23 mouse cellular contexts compared by ENCODE assay signal in genomic region chr10:53382696-53383365, GRCm38 (mm10). TPM values are rescaled to one million over a fixed set of nuclear protein-coding genes. Genes with fewer than 3 reads are reported as not detected.
DNase-seq lines count a peak whose midpoint lies in the region; ATAC-seq lines count a peak whose summit lies in the region.
"Had no signal": no experiment of that assay in that cellular context is flagged by ENCODE, and none has a peak within 500 bp of the region (broad histone marks: within the 10 kb centered on the region; RNA-seq: fewer than 3 reads in every experiment).

No protein-coding gene starts in this region.

- peak; percentile 59 for DNase-seq in gastrocnemius, postnatal 25 days
- no peak for DNase-seq in gastrocnemius, postnatal 36 days
- peak; percentile 12 to 36 for DNase-seq in kidney, postnatal 36 days
- DNase-seq: adrenal gland, postnatal 10 days; cerebellum, adult 9-10 months; kidney, postnatal 14 days; left cerebral cortex, postnatal 4 days; lung, embryonic 14.5 days; thymus, adult 2 months had no signal

- intact Hi-C loops in gastrocnemius, postnatal 36 days (cut with DNase I), result loop anchor here (5.0 kb wide), 1 partner anchor 39 kb away; no protein-coding TSS in a partner anchor

- ATAC-seq in kidney, embryonic 15.5 days (replicated peaks; ENCODE audit: low FRiP score), result no peak
- peak; percentile 33 for ATAC-seq in granulocyte monocyte progenitor cell, adult 5-6 weeks (replicated peaks; ENCODE audit: poor library complexity, severe bottlenecking)
- peak; percentile 40 for ATAC-seq in liver, embryonic 16.5 days (ENCODE audit: low read depth)
- no peak for ATAC-seq in frontal cortex, adult (ENCODE audit: low TSS enrichment)
- ATAC-seq in forebrain, embryonic 13.5 days, result no peak
- ATAC-seq: activated CD4-positive, CD25-positive, alpha-beta regulatory T cell, adult 4 months; forebrain, embryonic 15.5 days; hindbrain, postnatal 0 days had no signal

- H3K4me3 ChIP-seq in kidney, embryonic 15.5 days (replicated peaks), result no peak overlapping the region
- H3K4me3 ChIP-seq in liver, embryonic 16.5 days (ENCODE audit: low read depth, low read length), result peak overlapping the region; percentile 3; the same call in 1 of the 2 replicates
- H3K4me3 ChIP-seq in forebrain, embryonic 13.5 days, result no peak overlapping the region
- H3K4me3 ChIP-seq: embryonic facial prominence, embryonic 12.5 days; forebrain, embryonic 15.5 days; hindbrain, embryonic 10.5 days; left cerebral cortex, adult 2 months had no signal

- WGBS in kidney, embryonic 15.5 days, result 66% methylated on average over 7 of the region's 7 CpGs
- 55% methylated on average over 7 of the region's 7 CpGs for WGBS in liver, embryonic 16.5 days (ENCODE audit: insufficient replicate concordance)
- 73% methylated on average over 7 of the region's 7 CpGs for WGBS in forebrain, embryonic 13.5 days

- no peaks in the 10 kb centered on the region for H3K36me3 ChIP-seq in kidney, embryonic 15.5 days
- H3K36me3 ChIP-seq in liver, embryonic 16.5 days (ENCODE audit: control insufficient read depth, insufficient read depth), result no peaks in the 10 kb centered on the region
- H3K36me3 ChIP-seq in forebrain, embryonic 13.5 days (ENCODE audit: poor library complexity, severe bottlenecking), result no peaks in the 10 kb centered on the region
- H3K36me3 ChIP-seq: embryonic facial prominence, embryonic 12.5 days; forebrain, embryonic 15.5 days; G1E; hindbrain, embryonic 10.5 days had no signal

- no peaks in the 10 kb centered on the region for H3K27me3 ChIP-seq in kidney, embryonic 15.5 days
- no peaks in the 10 kb centered on the region for H3K27me3 ChIP-seq in liver, embryonic 16.5 days (ENCODE audit: control insufficient read depth, insufficient read depth, low read depth, low read length)
- H3K27me3 ChIP-seq in forebrain, embryonic 13.5 days, result no peaks in the 10 kb centered on the region
- H3K27me3 ChIP-seq: embryonic facial prominence, embryonic 12.5 days; forebrain, embryonic 15.5 days had no signal

- peaks cover 8% of the 10 kb centered on the region; the same call in 1 of the 2 replicates for H3K4me1 ChIP-seq in kidney, embryonic 15.5 days
- H3K4me1 ChIP-seq in liver, embryonic 16.5 days (ENCODE audit: control insufficient read depth, low read depth, low read length), result peaks cover 9% of the 10 kb centered on the region
- peaks cover 16% of the 10 kb centered on the region for H3K4me1 ChIP-seq in forebrain, embryonic 13.5 days

- H3K9ac ChIP-seq in kidney, embryonic 15.5 days, result no peak overlapping the region
- H3K9ac ChIP-seq in liver, embryonic 16.5 days (ENCODE audit: low read depth, low read length), result no peak overlapping the region
- H3K9ac ChIP-seq in forebrain, embryonic 13.5 days, result no peak overlapping the region
- H3K9ac ChIP-seq: embryonic facial prominence, embryonic 12.5 days; forebrain, embryonic 15.5 days; lung, embryonic 14.5 days had no signal

- H3K4me2 ChIP-seq in kidney, embryonic 15.5 days, result no peak overlapping the region
- H3K4me2 ChIP-seq in liver, embryonic 16.5 days (ENCODE audit: low read depth, low read length), result peak overlapping the region; percentile 26
- H3K4me2 ChIP-seq in forebrain, embryonic 13.5 days, result no peak overlapping the region
- H3K4me2 ChIP-seq: embryonic facial prominence, embryonic 12.5 days; forebrain, embryonic 15.5 days; lung, embryonic 14.5 days had no signal

- H3K27ac ChIP-seq in kidney, embryonic 15.5 days, result no peak overlapping the region
- H3K27ac ChIP-seq in liver, embryonic 16.5 days (ENCODE audit: low read length), result peak overlapping the region; percentile 82
- H3K27ac ChIP-seq in forebrain, embryonic 13.5 days, result no peak overlapping the region
- H3K27ac ChIP-seq: embryonic facial prominence, embryonic 12.5 days; forebrain, embryonic 15.5 days; hindbrain, embryonic 10.5 days; hindbrain, postnatal 0 days; left cerebral cortex, adult 2 months had no signal

- H3K9me3 ChIP-seq in kidney, embryonic 15.5 days (replicated peaks), result no peaks in the 10 kb centered on the region
- H3K9me3 ChIP-seq in liver, embryonic 16.5 days (replicated peaks; ENCODE audit: control insufficient read depth, low read length), result no peaks in the 10 kb centered on the region
- no peaks in the 10 kb centered on the region for H3K9me3 ChIP-seq in forebrain, embryonic 13.5 days (replicated peaks)
- H3K9me3 ChIP-seq: embryonic facial prominence, embryonic 12.5 days; forebrain, embryonic 15.5 days; hindbrain, embryonic 10.5 days had no signal

RNA-seq across cellular contexts. Expression of gene Cep85l, which starts 3.1 kb away (rescaled TPM):
- 10 to 100 TPM; 30.7 to 85.6 TPM for total RNA-seq in gastrocnemius, postnatal 25 days (2021)
- total RNA-seq in gastrocnemius, postnatal 36 days (2021), result 10 to 100 TPM; 61.9 to 66.6 TPM
- polyA plus RNA-seq in kidney, embryonic 15.5 days (2015; fragmentation: Nextera tagmentation; extraction: Ambion mirVana), result 3.4 and 3.9 TPM in 2 replicates
- total RNA-seq in granulocyte monocyte progenitor cell, adult 5-6 weeks (2014; fragmentation: Nextera tagmentation), result 34.6 and 35.7 TPM in 2 replicates
- total RNA-seq in granulocyte monocyte progenitor cell, adult 5-6 weeks (2017), result 39.8 and 44.6 TPM in 2 replicates
- polyA plus RNA-seq in liver, embryonic 16.5 days (2015; fragmentation: Nextera tagmentation; extraction: Ambion mirVana), result 1.8 and 1.9 TPM in 2 replicates
- 5.6 and 5.9 TPM in 2 replicates for polyA plus RNA-seq in forebrain, embryonic 13.5 days (2015; fragmentation: Nextera tagmentation; extraction: Ambion mirVana)
- polyA plus RNA-seq: G1E had no signal

RNA-seq across cellular contexts. Expression of gene Pln, which starts 45.4 kb away (rescaled TPM):
- total RNA-seq in gastrocnemius, postnatal 25 days (2021), result 1 to 10 TPM; 1.1 to 1.6 TPM
- 1 to 10 TPM; 4.5 to 7.9 TPM for total RNA-seq in gastrocnemius, postnatal 36 days (2021)
- 1.0 and 2.0 TPM in 2 replicates for polyA plus RNA-seq in kidney, embryonic 15.5 days (2015; fragmentation: Nextera tagmentation; extraction: Ambion mirVana)
- not detected in 2 replicates for total RNA-seq in granulocyte monocyte progenitor cell, adult 5-6 weeks (2014; fragmentation: Nextera tagmentation)
- 0.98 TPM in 1 of 2 replicates, not detected in the other for total RNA-seq in granulocyte monocyte progenitor cell, adult 5-6 weeks (2017)
- polyA plus RNA-seq in liver, embryonic 16.5 days (2015; fragmentation: Nextera tagmentation; extraction: Ambion mirVana), result 0.39 and 0.66 TPM in 2 replicates
- 1.3 and 1.4 TPM in 2 replicates for polyA plus RNA-seq in forebrain, embryonic 13.5 days (2015; fragmentation: Nextera tagmentation; extraction: Ambion mirVana)
- total RNA-seq: G1E; midbrain, postnatal 0 days; neutrophil, adult 5-6 weeks had no signal
- polyA plus RNA-seq: G1E had no signal

Comparison
In these comparisons a context has a peak if more than half of its experiments do, and no peak if none do; other contexts are left out.
1. DNase-seq: peak in gastrocnemius, postnatal 25 days (single experiment) and kidney, postnatal 36 days (2 of 2); none in gastrocnemius, postnatal 36 days (0 of 2).
2. ATAC-seq: peak in granulocyte monocyte progenitor cell, adult 5-6 weeks (single experiment) and liver, embryonic 16.5 days (single experiment); none in kidney, embryonic 15.5 days (single experiment), frontal cortex, adult (single experiment) and forebrain, embryonic 13.5 days (single experiment).